Mouse (Mus musculus): ENCODE results near the gene C330007P06Rik.
"Not testable (repeated sequence)": the region's sequence is repeated elsewhere in the genome, so short reads cannot be mapped to it uniquely, and the experiment has no call there.

C330007P06Rik gene

GRCm38 (mm10) chrX:36873765-36874164 lies at the start of gene C330007P06Rik, which contains the start of gene Ube2a:
C330007P06Rik (minus strand) TSS chrX:36874111.
Ube2a (plus strand) TSS chrX:36873900.
- DNase-seq (ENCODE audit: low spot score in 2 of 2): no peak

- no peak for DNase-seq (ENCODE audit: low spot score in 2 of 2)
Measured at GRCm38 (mm10) chrX:36921346-36921745, 47.4 kb upstream of the C330007P06Rik start.

DNA sequence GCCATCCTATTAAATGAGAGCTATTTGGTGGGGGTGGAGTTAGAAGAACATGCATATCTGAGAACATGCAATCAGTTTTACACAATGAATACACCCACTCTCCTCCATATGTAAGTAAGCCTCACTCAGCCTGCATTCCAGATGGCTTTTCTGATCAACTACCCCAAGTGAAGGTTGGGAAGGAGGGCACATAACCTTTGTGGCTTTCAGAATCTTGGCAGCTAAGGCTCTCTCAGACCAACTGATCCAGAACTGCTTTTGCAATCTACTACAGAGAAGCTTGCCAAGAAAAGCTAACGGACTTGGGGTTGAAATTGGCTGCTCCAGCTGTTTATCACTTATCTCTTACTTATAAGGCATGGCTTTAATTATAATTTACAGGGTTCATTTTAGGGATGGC lies 43.8 kb upstream of the C330007P06Rik start:
- no peak for DNase-seq (ENCODE audit: low spot score in 2 of 2)

DNA sequence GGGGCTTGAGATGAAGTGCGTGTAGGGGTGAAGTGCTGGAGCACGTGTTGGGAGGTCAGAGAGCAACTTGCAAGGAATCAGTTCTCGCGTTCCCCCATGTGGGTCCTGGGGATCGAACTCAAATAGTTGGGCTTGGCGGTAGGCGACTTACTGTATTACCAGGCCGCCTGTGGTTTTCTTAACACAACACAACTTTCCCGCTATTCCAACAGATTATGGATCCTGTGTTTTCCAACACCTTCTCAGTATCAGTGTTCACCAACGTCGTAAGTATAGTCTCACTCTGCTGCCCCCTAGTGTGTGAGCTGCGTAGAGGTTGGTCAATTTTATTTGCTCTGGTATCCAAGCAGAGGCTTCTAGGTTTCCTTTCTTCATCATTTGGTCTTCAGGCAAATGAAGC lies 37.4 kb upstream of the C330007P06Rik start:
- peak in 1 of 2 experiments; percentile 19 for DNase-seq (ENCODE audit: low spot score in 2 of 2)

GRCm38 (mm10) chrX:36906539-36906938 lies 32.6 kb upstream of the C330007P06Rik start:
- no peak for DNase-seq (ENCODE audit: low spot score in 2 of 2)

DNA sequence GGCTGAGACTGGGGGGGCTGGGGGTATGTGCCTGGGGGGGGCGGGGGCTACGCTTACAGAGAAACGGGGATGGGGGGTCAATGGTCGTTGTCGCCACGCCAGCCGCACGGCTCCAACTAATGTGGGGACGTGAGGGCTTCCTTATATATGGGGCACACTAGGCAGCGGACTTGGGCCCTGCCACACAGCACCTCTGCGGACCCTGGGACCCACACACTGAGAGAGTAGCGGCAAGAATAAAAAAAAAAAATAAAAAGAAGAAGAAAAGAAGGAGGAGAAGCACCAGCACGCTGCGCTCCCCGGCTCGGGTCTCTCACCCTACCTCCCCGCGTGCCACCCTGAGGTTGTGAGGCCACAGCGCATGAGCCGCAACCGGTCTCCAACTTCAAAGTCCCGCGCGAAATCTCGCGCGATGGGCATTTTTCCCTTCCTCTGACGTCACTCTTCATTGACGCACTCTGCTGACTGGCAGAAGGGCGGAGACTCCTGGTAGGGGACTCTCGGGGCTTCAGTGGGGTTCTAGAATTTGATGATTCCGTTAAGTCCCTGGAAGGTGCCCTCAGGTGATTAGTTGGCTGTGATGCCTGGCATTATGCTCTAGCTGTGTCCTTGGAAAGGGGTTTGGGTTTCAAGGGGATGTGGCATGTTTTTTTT lies 29.3 kb upstream of the C330007P06Rik start:
- peak; percentile 93 to 94 for DNase-seq (ENCODE audit: low spot score in 2 of 2)

DNA sequence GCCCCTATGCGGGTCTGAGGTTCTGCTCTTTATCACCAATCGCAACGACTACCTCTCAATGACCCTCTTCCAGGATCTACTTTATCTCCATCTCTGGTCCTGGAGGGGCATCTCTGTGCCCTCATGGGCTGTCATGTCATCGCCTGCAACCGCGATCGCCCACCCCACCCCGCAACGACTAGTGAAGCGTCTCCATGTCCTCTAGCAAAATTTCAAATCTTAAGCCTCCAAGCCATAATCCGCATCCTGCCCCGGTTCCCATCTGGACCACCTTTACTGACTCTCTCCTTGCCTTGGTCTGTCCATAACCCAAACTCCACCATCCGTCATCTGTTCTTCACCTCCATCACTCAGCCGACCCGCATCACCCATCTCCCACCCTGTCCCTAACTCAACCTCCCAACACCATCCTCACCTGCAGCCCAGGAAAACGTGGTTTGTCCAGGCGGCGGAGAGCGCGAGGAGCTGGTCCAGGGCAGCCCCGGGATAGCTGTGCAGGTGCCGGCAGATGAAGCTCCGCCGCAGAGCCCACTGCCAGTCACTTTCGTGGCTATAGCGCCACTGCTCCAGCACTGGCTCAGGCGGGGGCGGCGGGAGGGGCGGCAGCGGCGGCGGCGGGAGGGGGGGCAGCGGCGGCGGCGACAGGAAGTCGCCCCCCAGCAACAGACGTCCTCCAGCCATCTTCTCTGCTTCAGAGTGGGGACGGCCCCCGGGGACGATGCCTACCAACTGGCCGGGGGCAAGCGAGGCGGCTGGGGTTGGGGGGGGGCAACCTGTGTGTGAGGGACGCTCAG lies 28.6 kb upstream of the C330007P06Rik start, which contains the start of gene Nkrf:
Gene Nkrf (minus strand): TSS at position 579 of the 794 bp plus-strand sequence.
- DNase-seq (ENCODE audit: low spot score in 2 of 2): peak in 1 of 2 experiments; percentile 6

- DNase-seq (ENCODE audit: low spot score in 2 of 2): no peak
Measured at GRCm38 (mm10) chrX:36901655-36902054, 27.7 kb upstream of the C330007P06Rik start.

- not testable (repeated sequence) for DNase-seq (ENCODE audit: low spot score in 2 of 2)
Measured at GRCm38 (mm10) chrX:36898931-36899330, 25.0 kb upstream of the C330007P06Rik start.

DNA sequence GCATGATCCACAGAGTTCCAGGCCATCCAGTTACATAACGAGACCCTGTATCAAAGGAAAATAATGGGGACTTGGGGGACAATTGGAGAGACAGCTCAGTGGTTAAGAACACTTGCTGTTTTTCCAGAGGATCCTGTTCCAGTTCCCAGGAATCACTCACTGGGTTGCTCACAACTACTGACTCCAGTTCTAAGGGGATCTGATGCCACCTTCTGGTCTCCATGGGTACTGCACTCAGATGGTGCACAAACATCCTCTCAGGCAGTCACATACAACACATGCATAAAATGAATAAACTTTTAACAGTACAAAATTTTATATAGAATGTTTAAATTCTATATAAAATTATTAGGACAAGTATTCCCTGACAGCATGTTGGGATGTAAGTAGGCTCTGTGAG lies 10.8 kb upstream of the C330007P06Rik start:
- DNase-seq (ENCODE audit: low spot score in 2 of 2): no peak

- no peak for DNase-seq (ENCODE audit: low spot score in 2 of 2)
Measured at GRCm38 (mm10) chrX:36874704-36875128, 805 bp upstream of the C330007P06Rik start.

DNA sequence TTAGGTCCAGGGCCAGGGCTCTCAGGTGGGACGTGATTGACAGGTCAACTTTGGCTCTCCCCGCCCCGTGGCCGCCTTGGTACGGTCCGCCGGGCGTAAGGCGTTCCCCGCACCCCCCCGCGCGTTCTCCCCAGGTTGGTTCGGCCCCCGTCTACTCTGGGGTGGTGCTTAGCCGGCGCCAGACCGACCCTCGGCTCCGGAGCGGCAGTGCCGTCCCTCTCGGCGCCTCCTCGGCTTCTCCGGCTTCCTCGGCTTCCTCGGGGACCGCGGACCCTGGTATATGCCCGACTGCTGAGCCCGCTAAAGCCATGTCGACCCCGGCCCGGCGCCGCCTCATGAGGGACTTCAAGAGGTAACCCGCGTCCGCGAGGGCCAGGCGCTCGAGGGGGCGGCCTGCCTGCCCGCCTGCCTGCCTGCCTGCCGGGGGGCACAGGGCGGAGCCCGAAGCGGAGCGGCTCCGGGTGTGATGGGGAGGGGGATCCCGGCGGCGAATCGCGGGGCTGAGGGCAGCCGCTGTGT lies 326 bp upstream of the C330007P06Rik start:
- peak; percentile 84 to 85 for DNase-seq (ENCODE audit: low spot score in 2 of 2)

DNA sequence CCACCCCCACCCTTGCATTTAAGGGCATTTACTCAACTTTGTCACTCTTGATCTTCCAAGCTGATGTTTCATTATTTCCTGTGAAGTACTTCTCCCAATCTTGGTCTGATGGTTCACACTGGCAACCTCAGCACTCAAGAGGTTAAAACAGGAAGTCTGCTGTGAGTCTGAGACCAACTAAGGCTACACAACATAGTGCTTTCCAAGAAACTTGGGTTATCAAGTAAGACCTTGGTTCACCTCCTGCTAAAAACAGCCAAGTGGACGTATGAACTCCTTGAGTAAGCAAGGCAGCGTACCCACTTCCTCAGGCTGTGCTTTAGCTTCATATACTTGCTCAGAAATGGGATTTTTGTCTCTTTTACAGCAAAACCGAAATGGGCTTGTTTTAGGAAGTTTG lies 3.5 kb downstream of the C330007P06Rik start:
- no peak for DNase-seq (ENCODE audit: low spot score in 2 of 2)

GRCm38 (mm10) chrX:36864609-36865328 lies 9.1 kb downstream of the C330007P06Rik start:
- no peak for DNase-seq (ENCODE audit: low spot score in 2 of 2)

DNA sequence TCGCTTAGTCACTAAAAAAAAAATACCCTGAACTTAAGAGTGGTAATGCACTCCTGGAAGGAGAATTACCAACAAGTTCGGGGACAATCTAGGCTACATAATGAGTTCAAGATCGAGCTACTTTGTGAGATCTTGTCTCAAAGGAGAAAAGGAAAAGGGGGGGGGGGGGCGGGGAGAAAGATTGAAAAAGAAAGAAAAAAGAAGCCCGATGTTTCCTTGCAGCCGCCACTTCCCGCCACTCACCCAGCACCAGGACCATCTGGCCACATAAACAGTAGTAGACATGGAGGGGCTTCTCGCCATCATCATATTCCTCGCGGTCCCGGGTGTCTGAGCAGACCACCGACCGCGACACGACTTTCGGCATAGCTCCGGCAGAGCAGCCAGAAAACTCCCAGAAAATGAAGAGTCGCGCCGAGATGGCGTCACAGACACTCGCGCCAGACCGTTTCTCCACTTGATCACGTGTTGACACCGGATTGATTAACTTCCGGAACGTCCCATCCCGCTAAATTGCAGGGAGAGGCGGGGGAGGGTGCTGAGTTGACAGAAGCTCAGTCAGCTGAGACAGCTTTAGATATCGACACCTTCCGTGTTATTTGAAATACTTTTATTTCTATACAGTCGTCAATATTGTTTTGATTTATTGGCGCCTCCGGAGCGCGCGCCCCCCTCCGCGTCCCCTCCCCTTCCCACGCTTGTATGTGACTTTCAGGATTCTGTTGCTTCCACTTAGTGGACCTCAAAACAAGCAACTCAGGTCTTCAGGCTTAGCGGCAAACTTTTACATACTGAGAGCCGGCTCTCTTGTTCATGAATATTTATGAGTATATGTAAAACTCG lies 9.9 kb downstream of the C330007P06Rik start:
- peak; percentile 76 to 85 for DNase-seq (ENCODE audit: low spot score in 2 of 2)

- DNase-seq (ENCODE audit: low spot score in 2 of 2): no peak
Measured at GRCm38 (mm10) chrX:36852631-36853030, 21.3 kb downstream of the C330007P06Rik start.

- no peak for DNase-seq (ENCODE audit: low spot score in 2 of 2)
Measured at GRCm38 (mm10) chrX:36847152-36847551, 26.8 kb downstream of the C330007P06Rik start.

GRCm38 (mm10) chrX:36843346-36843990 lies 30.4 kb downstream of the C330007P06Rik start:
- DNase-seq (ENCODE audit: low spot score in 2 of 2): no peak

DNA sequence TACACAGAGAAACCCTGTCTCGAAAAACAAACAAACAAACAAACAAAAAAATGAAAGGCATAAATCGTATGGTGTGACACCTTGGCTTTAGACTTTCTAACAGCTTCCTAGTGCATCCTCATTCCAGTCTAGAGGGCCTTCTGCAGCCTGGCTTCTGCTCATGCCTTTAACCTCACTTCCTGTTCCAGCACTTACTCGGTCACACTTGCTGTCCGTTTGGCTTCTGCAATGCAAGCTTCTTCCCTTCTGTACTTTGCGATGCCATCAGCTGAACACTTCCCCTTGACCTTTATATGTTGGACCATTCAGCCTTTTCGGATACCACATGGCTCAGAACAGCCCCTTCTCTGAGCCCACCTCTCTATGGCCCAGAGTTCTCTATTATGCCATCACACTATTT lies 32.2 kb downstream of the C330007P06Rik start:
- no peak for DNase-seq (ENCODE audit: low spot score in 2 of 2)

DNA sequence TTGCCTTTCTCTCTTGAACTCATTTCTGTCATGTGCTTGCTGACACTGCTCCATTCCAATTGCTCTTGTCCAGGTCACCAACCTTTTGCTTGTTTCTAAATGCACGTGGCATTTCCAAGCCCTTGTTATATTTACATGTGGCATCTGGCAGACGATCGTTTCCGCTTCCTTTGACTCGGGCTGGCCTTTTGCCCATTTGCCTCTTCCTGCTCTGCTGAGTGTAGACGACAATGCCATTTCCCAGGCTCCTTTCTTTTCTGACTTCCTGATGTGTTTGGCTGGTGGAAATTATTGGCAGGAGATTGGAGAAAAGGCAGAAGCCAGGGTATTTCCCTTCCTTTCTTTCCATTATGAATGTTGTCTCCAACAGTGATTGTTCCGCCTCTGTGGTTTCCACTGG lies 34.5 kb downstream of the C330007P06Rik start:
- peak; percentile 32 to 51 for DNase-seq (ENCODE audit: low spot score in 2 of 2)
